Mouse (Mus musculus): ENCODE measurements around the gene Wnt7a. TPM values are rescaled to one million over a fixed set of nuclear protein-coding genes. Genes with fewer than 3 reads are reported as not detected.

The Wnt7a gene
- polyA plus RNA-seq, 1 experiment from 2014 or later: 0.30 TPM

GRCm38 (mm10) chr6:91379266-91379665, 31.9 kb downstream of the Wnt7a start:
- Histone ChIP-seq H3K27ac (ENCODE audit: low read depth, low read length) (no peak overlapping the region), H3K4me1 (replicated peaks; ENCODE audit: control insufficient read depth, insufficient read depth, low read length) (no peaks in the 10 kb centered on the region), H3K9me3 (ENCODE audit: control insufficient read depth, low read length) (no peaks in the 10 kb centered on the region), H3K4me2 (no peak overlapping the region), H3K9ac (ENCODE audit: low read depth, low read length) (no peak overlapping the region), H3K27me3 (replicated peaks; ENCODE audit: control insufficient read depth, insufficient read depth, low read length) (no peaks in the 10 kb centered on the region), H3K4me3 (ENCODE audit: low read depth, low read length) (no peak overlapping the region), H3K36me3 (ENCODE audit: control insufficient read depth, insufficient read depth, low read length) (no peaks in the 10 kb centered on the region)
- DNase-seq (ENCODE audit: low spot score) (no peak), ATAC-seq (replicated peaks; ENCODE audit: low FRiP score) (no peak)
- 64% methylated on average over 3 of the region's 3 CpGs for WGBS

- Histone ChIP-seq H3K4me1 (replicated peaks; ENCODE audit: control insufficient read depth, insufficient read depth, low read length) (no peaks in the 10 kb centered on the region), H3K4me3 (ENCODE audit: low read depth, low read length) (no peak overlapping the region), H3K27me3 (replicated peaks; ENCODE audit: control insufficient read depth, insufficient read depth, low read length) (0 out of 2 replicates have a peak, but pooled peaks cover 3% of the 10 kb centered on the region), H3K27ac (ENCODE audit: low read depth, low read length) (no peak overlapping the region), H3K9ac (ENCODE audit: low read depth, low read length) (no peak overlapping the region), H3K9me3 (ENCODE audit: control insufficient read depth, low read length) (no peaks in the 10 kb centered on the region), H3K4me2 (no peak overlapping the region), H3K36me3 (ENCODE audit: control insufficient read depth, insufficient read depth, low read length) (no peaks in the 10 kb centered on the region)
- DNase-seq (ENCODE audit: low spot score) (no peak), ATAC-seq (replicated peaks; ENCODE audit: low FRiP score) (no peak)
Observed at GRCm38 (mm10) chr6:91372977-91373376, 38.2 kb downstream of the Wnt7a start.

GRCm38 (mm10) chr6:91372586-91372971, 38.6 kb downstream of the Wnt7a start:
- Histone ChIP-seq H3K4me3 (ENCODE audit: low read depth, low read length) (no peak overlapping the region), H3K4me1 (replicated peaks; ENCODE audit: control insufficient read depth, insufficient read depth, low read length) (no peaks in the 10 kb centered on the region), H3K36me3 (ENCODE audit: control insufficient read depth, insufficient read depth, low read length) (no peaks in the 10 kb centered on the region), H3K27me3 (replicated peaks; ENCODE audit: control insufficient read depth, insufficient read depth, low read length) (0 out of 2 replicates have a peak, but pooled peaks cover 3% of the 10 kb centered on the region), H3K4me2 (no peak overlapping the region), H3K9me3 (ENCODE audit: control insufficient read depth, low read length) (no peaks in the 10 kb centered on the region), H3K27ac (ENCODE audit: low read depth, low read length) (no peak overlapping the region), H3K9ac (ENCODE audit: low read depth, low read length) (no peak overlapping the region)
- DNase-seq (ENCODE audit: low spot score) (no peak), ATAC-seq (replicated peaks; ENCODE audit: low FRiP score) (no peak)
- 39% methylated on average over 3 of the region's 3 CpGs for WGBS

GRCm38 (mm10) chr6:91371912-91372585, 39.1 kb downstream of the Wnt7a start:
- no peaks in the 10 kb centered on the region for H3K9me3 ChIP-seq (ENCODE audit: control insufficient read depth, low read length)
- DNase-seq (ENCODE audit: low spot score) (no peak), ATAC-seq (replicated peaks; ENCODE audit: low FRiP score) (no peak)
- no peak overlapping the region for H3K27ac ChIP-seq (ENCODE audit: low read depth, low read length)
- H3K9ac ChIP-seq (ENCODE audit: low read depth, low read length): no peak overlapping the region
- no peaks in the 10 kb centered on the region for H3K4me1 ChIP-seq (replicated peaks; ENCODE audit: control insufficient read depth, insufficient read depth, low read length)
- H3K4me3 ChIP-seq (ENCODE audit: low read depth, low read length): no peak overlapping the region
- no peaks in the 10 kb centered on the region for H3K36me3 ChIP-seq (ENCODE audit: control insufficient read depth, insufficient read depth, low read length)
- H3K4me2 ChIP-seq: no peak overlapping the region
- 0 out of 2 replicates have a peak, but pooled peaks cover 3% of the 10 kb centered on the region for H3K27me3 ChIP-seq (replicated peaks; ENCODE audit: control insufficient read depth, insufficient read depth, low read length)

GRCm38 (mm10) chr6:91366781-91367180, 44.4 kb downstream of the Wnt7a start:
- Histone ChIP-seq H3K4me3 (ENCODE audit: low read depth, low read length) (no peak overlapping the region), H3K36me3 (ENCODE audit: control insufficient read depth, insufficient read depth, low read length) (no peaks in the 10 kb centered on the region), H3K9me3 (ENCODE audit: control insufficient read depth, low read length) (no peaks in the 10 kb centered on the region), H3K27me3 (replicated peaks; ENCODE audit: control insufficient read depth, insufficient read depth, low read length) (0 out of 2 replicates have a peak, but pooled peaks cover 3% of the 10 kb centered on the region), H3K9ac (ENCODE audit: low read depth, low read length) (no peak overlapping the region), H3K4me2 (no peak overlapping the region), H3K27ac (ENCODE audit: low read depth, low read length) (no peak overlapping the region), H3K4me1 (replicated peaks; ENCODE audit: control insufficient read depth, insufficient read depth, low read length) (no peaks in the 10 kb centered on the region)
- no peak for ATAC-seq (replicated peaks; ENCODE audit: low FRiP score)
- 73% methylated on average over 1 of the region's 1 CpGs for WGBS
- no peak for DNase-seq (ENCODE audit: low spot score)

GRCm38 (mm10) chr6:91365480-91365879, 45.7 kb downstream of the Wnt7a start:
- no peak overlapping the region for H3K27ac ChIP-seq (ENCODE audit: low read depth, low read length)
- DNase-seq (ENCODE audit: low spot score) (no peak), ATAC-seq (replicated peaks; ENCODE audit: low FRiP score) (no peak)
- H3K9me3 ChIP-seq (ENCODE audit: control insufficient read depth, low read length): no peaks in the 10 kb centered on the region
- no peak overlapping the region for H3K4me3 ChIP-seq (ENCODE audit: low read depth, low read length)
- H3K4me1 ChIP-seq (replicated peaks; ENCODE audit: control insufficient read depth, insufficient read depth, low read length): no peaks in the 10 kb centered on the region
- no peak overlapping the region for H3K4me2 ChIP-seq
- 71% methylated on average over 14 of the region's 14 CpGs for WGBS
- no peaks in the 10 kb centered on the region for H3K36me3 ChIP-seq (ENCODE audit: control insufficient read depth, insufficient read depth, low read length)
- H3K9ac ChIP-seq (ENCODE audit: low read depth, low read length): no peak overlapping the region
- 0 out of 2 replicates have a peak, but pooled peaks cover 3% of the 10 kb centered on the region for H3K27me3 ChIP-seq (replicated peaks; ENCODE audit: control insufficient read depth, insufficient read depth, low read length)

GRCm38 (mm10) chr6:91362756-91363155, 48.4 kb downstream of the Wnt7a start:
- ATAC-seq (replicated peaks; ENCODE audit: low FRiP score) (no peak), DNase-seq (ENCODE audit: low spot score) (no peak)
- WGBS: 62% methylated on average over 2 of the region's 2 CpGs
- no peaks in the 10 kb centered on the region for H3K36me3 ChIP-seq (ENCODE audit: control insufficient read depth, insufficient read depth, low read length)
- H3K9me3 ChIP-seq (ENCODE audit: control insufficient read depth, low read length): no peaks in the 10 kb centered on the region
- no peaks in the 10 kb centered on the region for H3K4me1 ChIP-seq (replicated peaks; ENCODE audit: control insufficient read depth, insufficient read depth, low read length)
- no peak overlapping the region for H3K4me3 ChIP-seq (ENCODE audit: low read depth, low read length)
- H3K27ac ChIP-seq (ENCODE audit: low read depth, low read length): no peak overlapping the region
- H3K9ac ChIP-seq (ENCODE audit: low read depth, low read length): no peak overlapping the region
- H3K4me2 ChIP-seq: no peak overlapping the region
- no peaks in the 10 kb centered on the region for H3K27me3 ChIP-seq (replicated peaks; ENCODE audit: control insufficient read depth, insufficient read depth, low read length)

- no peak overlapping the region for H3K27ac ChIP-seq (ENCODE audit: low read depth, low read length)
- no peak overlapping the region for H3K4me2 ChIP-seq
- no peaks in the 10 kb centered on the region for H3K27me3 ChIP-seq (replicated peaks; ENCODE audit: control insufficient read depth, insufficient read depth, low read length)
- H3K9ac ChIP-seq (ENCODE audit: low read depth, low read length): no peak overlapping the region
- H3K36me3 ChIP-seq (ENCODE audit: control insufficient read depth, insufficient read depth, low read length): no peaks in the 10 kb centered on the region
- no peak for ATAC-seq (replicated peaks; ENCODE audit: low FRiP score)
- no peaks in the 10 kb centered on the region for H3K9me3 ChIP-seq (ENCODE audit: control insufficient read depth, low read length)
- H3K4me1 ChIP-seq (replicated peaks; ENCODE audit: control insufficient read depth, insufficient read depth, low read length): no peaks in the 10 kb centered on the region
- WGBS: 78% methylated on average over 6 of the region's 6 CpGs
- DNase-seq (ENCODE audit: low spot score): no peak
- H3K4me3 ChIP-seq (ENCODE audit: low read depth, low read length): no peak overlapping the region
Observed at GRCm38 (mm10) chr6:91360998-91361397, 50.2 kb downstream of the Wnt7a start.

- Histone ChIP-seq H3K4me2 (no peak overlapping the region), H3K36me3 (ENCODE audit: control insufficient read depth, insufficient read depth, low read length) (no peaks in the 10 kb centered on the region), H3K27me3 (replicated peaks; ENCODE audit: control insufficient read depth, insufficient read depth, low read length) (no peaks in the 10 kb centered on the region), H3K9me3 (ENCODE audit: control insufficient read depth, low read length) (no peaks in the 10 kb centered on the region), H3K9ac (ENCODE audit: low read depth, low read length) (no peak overlapping the region), H3K4me3 (ENCODE audit: low read depth, low read length) (no peak overlapping the region), H3K27ac (ENCODE audit: low read depth, low read length) (no peak overlapping the region), H3K4me1 (replicated peaks; ENCODE audit: control insufficient read depth, insufficient read depth, low read length) (no peaks in the 10 kb centered on the region)
- ATAC-seq (replicated peaks; ENCODE audit: low FRiP score): no peak
- DNase-seq (ENCODE audit: low spot score): no peak
- 82% methylated on average over 4 of the region's 4 CpGs for WGBS
Observed at GRCm38 (mm10) chr6:91360371-91360690, 50.8 kb downstream of the Wnt7a start.
